Mouse (Mus musculus) left cerebral cortex, postnatal 10 days (tissue): ENCODE data around the gene Tubg2. TPM values are rescaled to one million over a fixed set of nuclear protein-coding genes. Genes with fewer than 3 reads are reported as not detected.
"Not testable (repeated sequence)": the region's sequence is repeated elsewhere in the genome, so short reads cannot be mapped to it uniquely, and the experiment has no call there.

Source experiments
- DNase-seq, 2 experiments: peaks; one replicate each; pipeline ENCODE4 v3.0.0; 2021 to 2022; ENCODE audit warnings: low spot score in 2 of 2, mixed read lengths in 1 of 2; ENCODE audit errors: extremely low spot score in 1 of 2
- intact Hi-C: fragments of 180-260 bp; cut with DNase I; formaldehyde crosslinking; loops from one replicate; pipeline ENCODE4 v1.15.1; 2025
- total RNA-seq, 2 experiments: library from RNA; stranded (reverse); gene quantifications; 2 replicates each; pipeline ENCODE4 v1.2.3; 2021

Gene Tubg2
- total RNA-seq = 10 to 100 TPM; 46.6 to 48.8 TPM

DNA sequence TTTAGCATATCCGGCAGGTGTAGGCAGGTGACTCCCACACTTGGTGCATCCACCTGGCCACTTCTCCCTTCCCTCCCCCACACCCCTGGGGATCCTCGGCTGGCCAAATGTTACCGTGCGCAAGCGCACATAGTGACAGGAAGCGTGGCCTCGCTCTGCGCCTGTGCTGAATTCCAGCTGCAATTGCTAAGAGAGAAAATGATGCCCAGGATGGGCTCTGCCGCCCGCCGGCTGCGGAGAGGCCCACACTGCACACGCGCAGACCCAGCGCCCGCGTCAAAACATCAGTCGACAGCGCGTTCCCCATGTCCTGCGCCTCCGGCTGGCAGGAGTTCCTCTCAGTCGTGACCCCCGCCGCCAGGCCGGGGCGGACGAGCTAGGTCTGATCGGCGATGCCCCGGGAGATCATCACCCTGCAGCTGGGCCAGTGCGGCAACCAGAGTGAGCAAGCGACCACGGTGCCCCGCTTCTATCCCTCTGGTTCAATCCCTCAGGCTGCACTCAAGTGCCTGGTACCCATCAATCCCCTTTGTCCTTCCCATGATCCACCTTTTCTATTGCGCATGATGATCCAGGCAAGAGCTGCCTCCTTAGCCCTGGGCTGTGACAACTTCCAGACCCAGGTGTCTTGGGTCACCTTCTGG, at the start of gene Tubg2:
Gene Tubg2 (plus strand): TSS at position 180 of the 644 bp plus-strand sequence.
- intact Hi-C loops = no loop called here
- peak; percentile 70 to 82 for DNase-seq

DNA sequence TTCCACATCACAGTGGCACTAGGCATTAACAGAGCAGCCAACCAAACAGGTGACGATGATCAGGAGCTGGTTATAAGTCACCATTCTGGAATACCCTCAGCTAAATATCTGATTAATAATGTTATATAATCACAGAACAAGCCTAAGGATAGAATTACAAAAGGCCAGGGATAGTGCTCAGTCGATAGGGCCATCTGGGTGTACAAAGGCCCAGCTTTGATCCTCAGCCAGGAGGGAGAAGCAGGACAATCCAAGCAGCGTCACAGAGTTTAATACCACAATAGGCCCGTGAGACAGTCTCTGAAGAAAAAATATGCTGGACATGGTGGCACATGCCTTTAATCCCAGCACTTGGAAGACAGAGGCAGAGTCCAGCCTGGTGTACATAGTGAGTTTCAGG, 46.4 kb upstream of the Tubg2 start:
- intact Hi-C loops = no loop called here

DNA sequence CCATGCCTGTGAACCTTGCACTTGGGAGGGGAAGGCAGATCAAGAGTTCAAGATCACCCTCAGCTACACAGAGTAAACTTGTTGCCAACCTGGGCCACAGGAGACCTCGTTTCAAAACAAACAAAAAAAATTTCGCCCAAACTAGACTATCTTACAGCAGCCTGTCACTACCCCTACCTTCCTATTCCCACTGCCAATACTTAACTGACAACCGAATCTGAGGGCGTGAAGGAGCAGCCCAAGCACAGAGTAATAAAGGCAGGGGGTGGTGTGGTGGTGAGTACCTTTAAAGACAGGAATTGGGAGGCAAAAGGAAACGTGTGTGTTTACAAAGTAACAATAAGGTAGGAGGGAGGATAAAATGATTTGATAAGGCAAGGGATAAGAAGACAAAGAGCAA, 45.0 kb upstream of the Tubg2 start:
- intact Hi-C loops = no loop called here
- no peak for DNase-seq

More for the DNA sequence above, 46.4 kb upstream of the Tubg2 start:
- DNase-seq = no peak

- intact Hi-C loops = no loop called here
- DNase-seq = no peak
These were observed 44.5 kb upstream of the Tubg2 start for GRCm38 (mm10) chr11:101111178-101111577.

GRCm38 (mm10) chr11:101112186-101112585, 43.5 kb upstream of the Tubg2 start:
- intact Hi-C loops = no loop called here
- no peak for DNase-seq

- intact Hi-C loops = no loop called here
- no peak for DNase-seq
These were observed 40.1 kb upstream of the Tubg2 start for GRCm38 (mm10) chr11:101115564-101115963.

GRCm38 (mm10) chr11:101118105-101118504, 37.6 kb upstream of the Tubg2 start:
- no peak for DNase-seq
- intact Hi-C loops = no loop called here

DNA sequence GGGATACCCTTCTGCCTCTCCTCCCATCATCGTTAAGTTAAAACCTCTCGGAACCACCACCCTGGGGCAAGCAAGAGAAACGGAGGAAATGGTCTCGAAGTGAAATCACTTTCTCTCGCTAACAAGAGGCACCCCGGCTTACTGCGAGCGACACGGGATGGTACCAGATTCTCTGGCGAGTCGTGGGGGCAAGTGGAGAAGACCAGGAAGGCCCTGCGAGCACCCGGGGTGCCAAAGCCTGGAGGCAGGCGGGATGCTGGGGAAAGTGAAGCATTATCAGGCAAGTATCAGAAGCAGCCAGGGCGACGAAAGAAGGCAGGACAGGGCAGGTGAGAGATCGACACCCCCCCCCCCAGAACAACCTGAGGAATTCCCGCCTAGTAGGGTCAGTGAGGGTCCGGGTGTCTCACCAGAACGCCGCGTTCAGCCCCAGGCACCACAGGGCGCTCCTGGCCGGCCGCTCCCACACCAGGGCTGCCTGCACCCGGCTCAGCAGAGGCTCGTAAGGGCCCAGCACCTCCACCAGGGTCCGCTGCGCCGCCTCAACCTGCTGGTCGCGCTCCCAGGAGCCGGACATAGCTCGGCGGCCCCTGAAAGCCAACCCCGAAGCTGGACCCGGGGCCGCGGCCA, 36.5 kb upstream of the Tubg2 start:
- intact Hi-C loops = no loop called here
- DNase-seq = no peak

DNA sequence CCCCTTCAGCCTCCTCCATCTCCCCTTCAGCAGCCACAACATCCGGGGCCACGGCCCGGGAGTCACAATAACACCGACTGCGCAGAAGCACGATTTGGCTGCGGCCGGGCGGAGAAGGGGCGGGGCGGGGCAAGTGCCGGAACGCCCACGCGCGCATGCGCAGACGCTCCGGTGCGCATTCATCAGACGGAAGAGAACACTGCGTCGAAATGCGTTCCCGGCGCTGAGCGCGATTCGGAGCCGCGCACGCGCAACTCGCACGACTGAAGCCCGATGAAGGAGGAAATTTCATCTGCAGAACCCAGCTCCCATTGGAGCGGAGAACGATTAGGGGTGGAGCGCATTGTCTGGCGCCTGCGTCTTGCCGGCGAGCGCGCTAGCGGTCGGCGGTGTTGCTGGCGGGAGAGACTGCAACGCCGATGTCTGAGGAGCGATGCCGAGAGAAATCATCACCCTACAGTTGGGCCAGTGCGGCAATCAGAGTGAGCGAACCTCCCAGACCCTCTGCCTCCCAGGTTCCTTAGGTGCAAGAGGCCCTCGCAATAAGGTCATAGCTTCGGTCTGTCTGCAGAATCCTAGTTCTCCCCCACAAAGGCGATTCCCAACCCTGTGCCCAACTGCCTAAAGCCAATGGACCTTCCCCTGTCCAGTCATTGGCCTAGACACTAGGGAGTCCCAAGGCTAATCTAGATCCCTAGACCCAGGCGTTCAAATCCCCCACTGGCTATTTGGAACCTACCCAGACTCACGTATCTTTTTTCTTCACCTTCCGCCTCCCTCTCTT, 35.8 kb upstream of the Tubg2 start, which contains the start of the genes Retreg3 and Tubg1:
Gene Retreg3 (minus strand): TSS at position 133 of the 784 bp plus-strand sequence.
Gene Tubg1 (plus strand): TSS at position 178 of the 784 bp plus-strand sequence.
- intact Hi-C loops = no loop called here
- peak; percentile 99 for DNase-seq

- intact Hi-C loops = no loop called here
These were observed 35.0 kb upstream of the Tubg2 start for GRCm38 (mm10) chr11:101120545-101121188.

GRCm38 (mm10) chr11:101124494-101124893, 31.2 kb upstream of the Tubg2 start:
- intact Hi-C loops, DNase-seq: not testable (repeated sequence)

More at GRCm38 (mm10) chr11:101120545-101121188, 35.0 kb upstream of the Tubg2 start:
- DNase-seq = no peak

DNA sequence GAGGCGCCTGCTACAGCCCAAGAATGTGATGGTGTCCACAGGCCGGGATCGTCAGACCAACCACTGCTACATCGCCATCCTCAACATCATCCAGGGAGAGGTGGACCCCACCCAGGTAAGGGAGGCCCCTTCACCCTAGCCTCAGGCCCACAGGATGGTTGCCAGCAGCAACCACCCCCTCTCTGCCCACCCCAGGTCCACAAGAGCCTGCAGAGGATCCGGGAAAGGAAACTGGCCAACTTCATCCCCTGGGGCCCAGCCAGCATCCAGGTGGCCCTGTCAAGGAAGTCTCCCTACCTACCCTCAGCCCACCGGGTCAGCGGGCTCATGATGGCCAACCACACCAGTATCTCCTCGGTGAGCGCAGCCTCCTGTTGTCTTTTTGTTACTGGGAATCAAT, 30.7 kb upstream of the Tubg2 start:
- DNase-seq, intact Hi-C loops: not testable (repeated sequence)

- intact Hi-C loops = no loop called here
- no peak for DNase-seq
These were observed 28.6 kb upstream of the Tubg2 start for GRCm38 (mm10) chr11:101127075-101127474.

- intact Hi-C loops = no loop called here
- no peak for DNase-seq
These were observed 26.6 kb upstream of the Tubg2 start for GRCm38 (mm10) chr11:101128996-101129577.

DNA sequence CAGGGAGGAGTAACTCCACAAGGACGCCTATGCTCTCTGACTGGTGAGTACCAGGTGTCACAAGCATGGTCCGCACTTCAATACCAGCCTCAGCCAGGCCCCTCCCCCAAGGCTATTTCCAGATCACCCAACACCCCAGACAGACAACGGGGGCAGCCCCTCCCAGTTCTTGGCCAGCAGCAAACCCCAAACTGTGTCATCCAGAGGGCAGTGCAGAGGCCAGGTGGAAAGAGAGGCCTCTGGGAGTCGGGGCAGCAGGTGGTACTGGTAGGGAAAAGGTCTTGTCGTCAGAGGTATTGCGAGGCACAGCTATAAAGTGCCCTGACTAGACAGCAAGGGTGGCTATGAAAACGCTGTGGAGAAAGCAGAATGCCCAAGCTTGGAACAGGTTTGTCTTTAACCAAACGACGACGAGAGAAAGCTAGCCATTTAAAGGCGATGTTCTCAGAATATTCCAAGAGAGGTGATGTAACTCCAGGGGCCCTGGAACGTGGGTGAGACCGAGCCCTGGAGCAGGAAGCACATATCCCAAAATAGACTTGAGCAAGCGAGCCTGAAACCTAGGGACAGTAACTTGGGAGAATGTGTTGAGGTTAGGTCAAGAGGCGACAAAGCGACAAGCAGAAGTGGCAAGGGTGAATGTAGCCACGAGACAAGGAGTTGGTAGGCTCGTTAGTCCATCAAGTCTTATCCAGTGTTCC, 25.5 kb upstream of the Tubg2 start:
- intact Hi-C loops = loop anchor here (5.0 kb wide), 1 partner anchor 42 kb away; the partner anchor contains the start of genes Cntnap1 and Plekhh3
- peak in 1 of 2 experiments; percentile 41 for DNase-seq

- DNase-seq = no peak
- intact Hi-C loops = loop anchor here (5.0 kb wide), 1 partner anchor 41 kb away; the partner anchor contains the start of genes Cntnap1 and Plekhh3
These were observed 24.5 kb upstream of the Tubg2 start for GRCm38 (mm10) chr11:101131187-101131586.

DNA sequence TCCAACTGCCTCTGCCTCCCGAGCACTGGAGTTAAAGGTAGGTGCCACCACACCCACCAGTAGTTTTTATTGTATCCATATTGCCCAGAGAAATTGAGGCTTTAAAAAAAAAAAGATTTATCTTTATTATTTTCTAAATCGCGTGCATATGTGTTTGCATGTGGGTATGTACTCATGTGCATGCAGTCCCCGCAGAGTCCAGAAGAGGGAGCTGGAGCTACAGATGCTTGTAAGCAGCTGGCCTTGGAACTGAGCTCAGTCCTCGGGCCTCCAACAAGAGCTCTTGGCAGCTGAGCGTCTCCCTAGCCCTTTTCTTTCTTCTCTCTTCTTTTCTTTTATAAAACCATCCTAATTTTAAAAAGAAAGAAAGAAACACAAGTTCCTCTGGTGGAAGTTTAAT, 24.0 kb upstream of the Tubg2 start:
- DNase-seq = peak in 1 of 2 experiments; percentile 56
- intact Hi-C loops = loop anchor here (5.0 kb wide), 1 partner anchor 41 kb away; the partner anchor contains the start of genes Cntnap1 and Plekhh3

- intact Hi-C loops = loop anchor here (5.0 kb wide), 1 partner anchor 39 kb away; the partner anchor contains the start of genes Cntnap1 and Plekhh3
- DNase-seq = no peak
These were observed 22.7 kb upstream of the Tubg2 start for GRCm38 (mm10) chr11:101133037-101133436.
